Mouse (Mus musculus): ENCODE measurements around the gene Coq10b. TPM values are rescaled to one million over a fixed set of nuclear protein-coding genes. Genes with fewer than 3 reads are reported as not detected.
"Not testable (repeated sequence)": the region's sequence is repeated elsewhere in the genome, so short reads cannot be mapped to it uniquely, and the experiment has no call there.

Coq10b gene
- total RNA-seq, 2 experiments from 2014 or later = 10.8 to 15.7 TPM

- no peak for ATAC-seq (replicated peaks; ENCODE audit: low FRiP score, low TSS enrichment, poor library complexity, severe bottlenecking)
Observed at GRCm38 (mm10) chr1:55053596-55053995, 1.0 kb downstream of the Coq10b start.

- ATAC-seq (replicated peaks; ENCODE audit: low FRiP score, low TSS enrichment, poor library complexity, severe bottlenecking) = no peak
Observed at GRCm38 (mm10) chr1:55055322-55056115, 2.9 kb downstream of the Coq10b start.

- ATAC-seq (replicated peaks; ENCODE audit: low FRiP score, low TSS enrichment, poor library complexity, severe bottlenecking) = not testable (repeated sequence)
Observed at GRCm38 (mm10) chr1:55058383-55058782, 5.8 kb downstream of the Coq10b start.

GRCm38 (mm10) chr1:55061099-55061498 is 8.5 kb downstream of the Coq10b start:
- ATAC-seq (replicated peaks; ENCODE audit: low FRiP score, low TSS enrichment, poor library complexity, severe bottlenecking) = peak; percentile 63

GRCm38 (mm10) chr1:55061772-55062171 is 9.2 kb downstream of the Coq10b start:
- no peak for ATAC-seq (replicated peaks; ENCODE audit: low FRiP score, low TSS enrichment, poor library complexity, severe bottlenecking)

GRCm38 (mm10) chr1:55072328-55072727 is 19.8 kb downstream of the Coq10b start:
- not testable (repeated sequence) for ATAC-seq (replicated peaks; ENCODE audit: low FRiP score, low TSS enrichment, poor library complexity, severe bottlenecking)

- no peak for ATAC-seq (replicated peaks; ENCODE audit: low FRiP score, low TSS enrichment, poor library complexity, severe bottlenecking)
Observed at GRCm38 (mm10) chr1:55074757-55075156, 22.2 kb downstream of the Coq10b start.

- peak; percentile 94 for ATAC-seq (replicated peaks; ENCODE audit: low FRiP score, low TSS enrichment, poor library complexity, severe bottlenecking)
Observed at GRCm38 (mm10) chr1:55075652-55076394, 23.3 kb downstream of the Coq10b start.

GRCm38 (mm10) chr1:55076395-55076743 is 23.8 kb downstream of the Coq10b start:
- peak; percentile 39; the same call in 1 of the 2 replicates for ATAC-seq (replicated peaks; ENCODE audit: low FRiP score, low TSS enrichment, poor library complexity, severe bottlenecking)

GRCm38 (mm10) chr1:55076849-55077516 is 24.4 kb downstream of the Coq10b start:
- no peak for ATAC-seq (replicated peaks; ENCODE audit: low FRiP score, low TSS enrichment, poor library complexity, severe bottlenecking)

- ATAC-seq (replicated peaks; ENCODE audit: low FRiP score, low TSS enrichment, poor library complexity, severe bottlenecking) = no peak
Observed at GRCm38 (mm10) chr1:55079677-55080076, 27.1 kb downstream of the Coq10b start.

- 0 out of 2 replicates have a peak, but pooled peaks have one; percentile 28 for ATAC-seq (replicated peaks; ENCODE audit: low FRiP score, low TSS enrichment, poor library complexity, severe bottlenecking)
Observed at GRCm38 (mm10) chr1:55082106-55082505, 29.5 kb downstream of the Coq10b start.

- no peak for ATAC-seq (replicated peaks; ENCODE audit: low FRiP score, low TSS enrichment, poor library complexity, severe bottlenecking)
Observed at GRCm38 (mm10) chr1:55085781-55086366, 33.3 kb downstream of the Coq10b start.

- peak; percentile 3; the same call in 1 of the 2 replicates for ATAC-seq (replicated peaks; ENCODE audit: low FRiP score, low TSS enrichment, poor library complexity, severe bottlenecking)
Observed at GRCm38 (mm10) chr1:55086868-55087400, 34.4 kb downstream of the Coq10b start.

GRCm38 (mm10) chr1:55087401-55087904 is 34.9 kb downstream of the Coq10b start:
- peak; percentile 32 for ATAC-seq (replicated peaks; ENCODE audit: low FRiP score, low TSS enrichment, poor library complexity, severe bottlenecking)

- ATAC-seq (replicated peaks; ENCODE audit: low FRiP score, low TSS enrichment, poor library complexity, severe bottlenecking) = peak; percentile 67
Observed at GRCm38 (mm10) chr1:55087932-55088610, 35.5 kb downstream of the Coq10b start, which contains the start of the genes Hspe1 and Hspd1. Hspe1 (plus strand) TSS chr1:55088132. Hspd1 (minus strand) TSS chr1:55088243.

GRCm38 (mm10) chr1:55088611-55089497 is 36.3 kb downstream of the Coq10b start:
- ATAC-seq (replicated peaks; ENCODE audit: low FRiP score, low TSS enrichment, poor library complexity, severe bottlenecking) = no peak

Data from megakaryocyte-erythroid progenitor cell, adult 5-6 weeks (primary cell).